ENCODE assay signal across 28 mouse cellular contexts in the genomic region with DNA sequence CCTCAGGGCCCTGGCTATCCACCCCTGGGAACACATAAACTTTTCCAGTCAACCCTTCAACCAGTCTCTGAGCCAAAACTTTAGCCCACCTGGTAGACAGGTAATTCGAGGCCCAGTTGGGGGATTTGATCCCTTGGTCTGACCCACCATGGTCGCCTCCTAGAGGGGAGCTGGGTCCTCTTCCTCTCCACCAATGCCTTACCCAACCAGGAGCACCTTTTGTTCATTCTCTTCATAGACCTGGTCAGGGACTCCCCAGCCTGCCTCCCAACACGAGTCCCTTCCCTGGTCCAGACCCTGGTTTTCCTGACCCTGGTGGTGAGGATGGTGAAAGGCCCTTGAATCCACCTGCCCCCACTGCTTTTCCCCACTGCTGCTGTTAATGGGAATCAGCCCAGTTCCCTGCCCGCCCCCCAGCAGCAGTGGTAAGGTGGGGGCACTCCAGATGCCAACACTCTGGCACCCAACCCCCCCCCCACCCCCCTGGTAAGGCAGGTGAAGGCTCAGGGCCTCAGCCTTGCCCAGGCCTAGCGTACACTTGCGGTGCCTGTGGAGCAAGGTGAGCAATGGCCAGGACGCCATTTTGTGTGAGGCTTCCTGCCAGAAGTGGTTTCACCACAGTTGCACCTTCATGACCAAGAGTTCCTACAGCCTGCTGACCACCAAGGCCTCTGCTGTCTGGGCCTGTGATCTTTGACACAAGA.
A peak's percentile ranks its signal among the peaks of the same experiment; 100 is the strongest.
DNase-seq lines count a peak whose midpoint lies in the region; ATAC-seq lines count a peak whose summit lies in the region.
"Had no signal": no experiment of that assay in that cellular context is flagged by ENCODE, and none has a peak within 500 bp of the region (broad histone marks: within the 10 kb centered on the region; RNA-seq: fewer than 3 reads in every experiment).

No protein-coding gene starts in this region.

- no peaks in the 10 kb centered on the region for H3K9me3 ChIP-seq in embryonic facial prominence, embryonic 11.5 days (replicated peaks; ENCODE audit: control insufficient read depth, low read length)
- no peaks in the 10 kb centered on the region for H3K9me3 ChIP-seq in embryonic facial prominence, embryonic 10.5 days
- H3K9me3 ChIP-seq in hindbrain, embryonic 12.5 days (replicated peaks), result no peaks in the 10 kb centered on the region
- H3K9me3 ChIP-seq in hindbrain, embryonic 14.5 days (ENCODE audit: control insufficient read depth, low read length), result no peaks in the 10 kb centered on the region
- H3K9me3 ChIP-seq in megakaryocyte, embryonic 14.5 days, result peaks cover 35% of the 10 kb centered on the region
- H3K9me3 ChIP-seq in neural tube, embryonic 12.5 days, result no peaks in the 10 kb centered on the region
- H3K9me3 ChIP-seq: forebrain, embryonic 10.5 days; liver, embryonic 12.5 days had no signal

- no peak overlapping the region for H3K4me3 ChIP-seq in embryonic facial prominence, embryonic 11.5 days (ENCODE audit: low read depth, low read length)
- H3K4me3 ChIP-seq in embryonic facial prominence, embryonic 10.5 days, result no peak overlapping the region
- no peak overlapping the region for H3K4me3 ChIP-seq in hindbrain, embryonic 12.5 days
- no peak overlapping the region for H3K4me3 ChIP-seq in hindbrain, embryonic 14.5 days (replicated peaks; ENCODE audit: low read length)
- peak overlapping the region; percentile 6 for H3K4me3 ChIP-seq in megakaryocyte, embryonic 14.5 days (replicated peaks)
- H3K4me3 ChIP-seq in neural tube, embryonic 12.5 days, result no peak overlapping the region
- H3K4me3 ChIP-seq: forebrain, embryonic 10.5 days; limb, embryonic 12.5 days; liver, embryonic 12.5 days; myocyte had no signal

- 85% methylated on average over 7 of the region's 7 CpGs for WGBS in embryonic facial prominence, embryonic 11.5 days
- 86% methylated on average over 7 of the region's 7 CpGs for WGBS in embryonic facial prominence, embryonic 10.5 days
- 83% methylated on average over 7 of the region's 7 CpGs for WGBS in hindbrain, embryonic 12.5 days
- WGBS in hindbrain, embryonic 14.5 days, result 91% methylated on average over 7 of the region's 7 CpGs
- WGBS in neural tube, embryonic 12.5 days, result 91% methylated on average over 7 of the region's 7 CpGs

- peak; percentile 44; the same call in 1 of the 2 replicates for ATAC-seq in embryonic facial prominence, embryonic 11.5 days (replicated peaks; ENCODE audit: insufficient number of reproducible peaks, low FRiP score, low TSS enrichment, low read depth)
- ATAC-seq in hindbrain, embryonic 12.5 days (ENCODE audit: low FRiP score), result peak; percentile 50; the same call in 1 of the 2 replicates
- no peak for ATAC-seq in hindbrain, embryonic 14.5 days (ENCODE audit: low FRiP score)
- ATAC-seq in megakaryocyte, adult 5-6 weeks (ENCODE audit: poor library complexity, severe bottlenecking), result no peak
- peak; percentile 44; the same call in 1 of the 2 replicates for ATAC-seq in neural tube, embryonic 12.5 days (ENCODE audit: low FRiP score, low read depth)
- ATAC-seq: activated CD4-positive, CD25-positive, alpha-beta regulatory T cell, adult 4 months; forebrain, postnatal 0 days; intestine, postnatal 0 days; liver, embryonic 12.5 days had no signal

- no peaks in the 10 kb centered on the region for H3K36me3 ChIP-seq in embryonic facial prominence, embryonic 11.5 days (replicated peaks; ENCODE audit: control insufficient read depth, insufficient read depth, low read depth, low read length)
- H3K36me3 ChIP-seq in embryonic facial prominence, embryonic 10.5 days (replicated peaks), result no peaks in the 10 kb centered on the region
- no peaks in the 10 kb centered on the region for H3K36me3 ChIP-seq in hindbrain, embryonic 12.5 days
- H3K36me3 ChIP-seq in hindbrain, embryonic 14.5 days (replicated peaks; ENCODE audit: control insufficient read depth, insufficient read depth), result no peaks in the 10 kb centered on the region
- H3K36me3 ChIP-seq in megakaryocyte, embryonic 14.5 days (replicated peaks; ENCODE audit: low read length), result no peaks in the 10 kb centered on the region
- H3K36me3 ChIP-seq in neural tube, embryonic 12.5 days, result no peaks in the 10 kb centered on the region
- H3K36me3 ChIP-seq: forebrain, embryonic 10.5 days; limb, embryonic 12.5 days; liver, embryonic 12.5 days had no signal

- H3K4me2 ChIP-seq in embryonic facial prominence, embryonic 11.5 days (ENCODE audit: low read depth, low read length), result no peak overlapping the region
- no peak overlapping the region for H3K4me2 ChIP-seq in hindbrain, embryonic 12.5 days (replicated peaks)
- H3K4me2 ChIP-seq in hindbrain, embryonic 14.5 days (replicated peaks), result no peak overlapping the region
- H3K4me2 ChIP-seq in neural tube, embryonic 12.5 days (replicated peaks), result no peak overlapping the region
- H3K4me2 ChIP-seq: limb, embryonic 12.5 days; liver, embryonic 12.5 days had no signal

- no peak overlapping the region for H3K27ac ChIP-seq in embryonic facial prominence, embryonic 11.5 days (replicated peaks; ENCODE audit: low read depth, low read length)
- no peak overlapping the region for H3K27ac ChIP-seq in embryonic facial prominence, embryonic 10.5 days (replicated peaks)
- no peak overlapping the region for H3K27ac ChIP-seq in hindbrain, embryonic 12.5 days
- no peak overlapping the region for H3K27ac ChIP-seq in hindbrain, embryonic 14.5 days
- no peak overlapping the region for H3K27ac ChIP-seq in neural tube, embryonic 12.5 days
- H3K27ac ChIP-seq: forebrain, embryonic 10.5 days; limb, embryonic 12.5 days; liver, embryonic 12.5 days had no signal

- H3K9ac ChIP-seq in embryonic facial prominence, embryonic 11.5 days (replicated peaks; ENCODE audit: low read length), result no peak overlapping the region
- H3K9ac ChIP-seq in hindbrain, embryonic 12.5 days, result no peak overlapping the region
- H3K9ac ChIP-seq in hindbrain, embryonic 14.5 days, result no peak overlapping the region
- H3K9ac ChIP-seq in neural tube, embryonic 12.5 days, result no peak overlapping the region
- H3K9ac ChIP-seq: forebrain, postnatal 0 days; limb, embryonic 12.5 days; liver, embryonic 12.5 days had no signal

- no peaks in the 10 kb centered on the region for H3K4me1 ChIP-seq in embryonic facial prominence, embryonic 11.5 days (ENCODE audit: control insufficient read depth, insufficient read depth, low read length)
- no peaks in the 10 kb centered on the region for H3K4me1 ChIP-seq in embryonic facial prominence, embryonic 10.5 days
- no peaks in the 10 kb centered on the region for H3K4me1 ChIP-seq in hindbrain, embryonic 12.5 days
- H3K4me1 ChIP-seq in hindbrain, embryonic 14.5 days (replicated peaks; ENCODE audit: control insufficient read depth, insufficient read depth, low read length), result no peaks in the 10 kb centered on the region
- no peaks in the 10 kb centered on the region for H3K4me1 ChIP-seq in megakaryocyte, embryonic 14.5 days
- no peaks in the 10 kb centered on the region for H3K4me1 ChIP-seq in neural tube, embryonic 12.5 days
- H3K4me1 ChIP-seq: forebrain, embryonic 10.5 days; limb, embryonic 12.5 days; liver, embryonic 12.5 days had no signal

- no peaks in the 10 kb centered on the region for H3K27me3 ChIP-seq in embryonic facial prominence, embryonic 11.5 days (ENCODE audit: control insufficient read depth, insufficient read depth, low read length)
- no peaks in the 10 kb centered on the region for H3K27me3 ChIP-seq in embryonic facial prominence, embryonic 10.5 days (replicated peaks; ENCODE audit: low read depth, poor library complexity, severe bottlenecking)
- H3K27me3 ChIP-seq in hindbrain, embryonic 12.5 days, result no peaks in the 10 kb centered on the region
- H3K27me3 ChIP-seq in hindbrain, embryonic 14.5 days (ENCODE audit: control insufficient read depth, insufficient read depth, low read length), result no peaks in the 10 kb centered on the region
- H3K27me3 ChIP-seq in megakaryocyte, embryonic 14.5 days (replicated peaks), result no peaks in the 10 kb centered on the region
- H3K27me3 ChIP-seq in neural tube, embryonic 12.5 days (replicated peaks), result no peaks in the 10 kb centered on the region
- H3K27me3 ChIP-seq: CH12.LX; limb, embryonic 12.5 days; liver, embryonic 12.5 days had no signal

- DNase-seq in embryonic facial prominence, embryonic 11.5 days (ENCODE audit: low spot score), result no peak
- no peak for DNase-seq in embryonic facial prominence, embryonic 10.5 days (ENCODE audit: low spot score)
- DNase-seq in hindbrain, embryonic 14.5 days (ENCODE audit: low spot score), result no peak
- no peak for DNase-seq in neural tube, embryonic 10.5 days (ENCODE audit: extremely low spot score, low spot score)
- DNase-seq: adrenal gland, adult 2 months; adrenal gland, postnatal 36 days; cerebellum, adult 18-20 months; forebrain, postnatal 0 days; heart, postnatal 4 days; kidney, adult 9 months; kidney, postnatal 10 days; layer of hippocampus, adult 9-11 months; lung, adult 18-20 months; lung, postnatal 10 days; right cerebral cortex, postnatal 25 days; thymus, adult 18-20 months; thymus, postnatal 25 days had no signal

Comparison
In these comparisons a context has a peak if more than half of its experiments do, and no peak if none do; other contexts are left out.
1. ATAC-seq: peak in embryonic facial prominence, embryonic 11.5 days (single experiment), hindbrain, embryonic 12.5 days (single experiment) and neural tube, embryonic 12.5 days (single experiment); none in hindbrain, embryonic 14.5 days (single experiment) and megakaryocyte, adult 5-6 weeks (single experiment).